Mouse (Mus musculus): Measurements from ENCODE around the gene Cd300lb. TPM values are rescaled to one million over a fixed set of nuclear protein-coding genes. Genes with fewer than 3 reads are reported as not detected.
A peak's percentile ranks its signal among the peaks of the same experiment; 100 is the strongest.

Gene Cd300lb
- polyA plus RNA-seq, 1 experiment from 2014 or later: 0.30 TPM

DNA sequence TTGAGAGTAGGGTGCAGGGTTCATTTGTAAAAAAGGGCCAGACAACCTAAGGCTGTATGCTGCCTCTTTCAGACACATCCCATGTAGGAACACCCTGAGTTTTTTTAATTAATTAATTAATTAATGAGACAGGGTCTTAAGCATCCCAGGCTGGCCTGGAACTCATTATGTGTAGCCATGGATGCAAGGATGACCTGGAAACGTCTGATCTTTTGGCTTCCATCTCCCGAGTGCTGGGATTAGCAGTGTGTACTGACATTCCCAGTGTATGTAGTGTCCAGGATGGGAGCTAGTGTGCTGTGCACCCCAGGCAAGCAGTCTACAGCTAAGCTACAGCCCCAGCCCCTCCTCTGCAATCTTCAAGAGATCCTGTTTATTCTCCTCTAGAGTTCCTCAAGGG lies 57.6 kb downstream of the Cd300lb start:
- no peak overlapping the region for H3K4me3 ChIP-seq (ENCODE audit: low read depth, low read length)
- H3K9ac ChIP-seq (ENCODE audit: low read length): no peak overlapping the region
- WGBS: 44% methylated on average over 2 of the region's 2 CpGs
- no peak overlapping the region for H3K4me2 ChIP-seq
- peaks cover 18% of the 10 kb centered on the region for H3K4me1 ChIP-seq (ENCODE audit: control insufficient read depth, insufficient read depth, low read length)
- peak; percentile 79 for DNase-seq (ENCODE audit: low spot score, missing footprints)
- no peak overlapping the region for H3K27ac ChIP-seq (ENCODE audit: low read depth, low read length)
- ATAC-seq (ENCODE audit: low FRiP score): no peak
- no peaks in the 10 kb centered on the region for H3K27me3 ChIP-seq (ENCODE audit: control insufficient read depth, insufficient read depth, low read length)
- no peaks in the 10 kb centered on the region for H3K9me3 ChIP-seq (ENCODE audit: control insufficient read depth, low read length)
- H3K36me3 ChIP-seq (ENCODE audit: control insufficient read depth, insufficient read depth, low read length): no peaks in the 10 kb centered on the region

DNA sequence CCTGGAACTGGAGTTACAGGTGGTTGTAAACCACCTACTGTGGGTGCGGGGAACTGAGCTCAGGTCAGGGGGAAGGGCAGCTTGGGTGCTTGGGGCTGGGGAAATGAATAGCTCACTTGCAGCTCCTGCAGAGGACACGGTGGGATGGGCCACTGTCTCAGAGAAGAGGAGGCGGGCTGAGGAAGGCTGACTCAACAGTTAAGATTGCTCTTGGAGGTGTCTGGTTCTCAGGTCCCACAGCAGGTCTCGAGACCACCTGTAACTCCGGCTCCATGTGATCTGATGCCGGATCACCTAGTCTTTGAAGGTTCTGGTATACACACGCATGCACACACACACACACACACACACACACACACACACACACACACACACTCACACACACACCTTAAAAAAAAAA lies 58.0 kb downstream of the Cd300lb start:
- H3K27ac ChIP-seq (ENCODE audit: low read depth, low read length): no peak overlapping the region
- H3K27me3 ChIP-seq (ENCODE audit: control insufficient read depth, insufficient read depth, low read length): no peaks in the 10 kb centered on the region
- H3K36me3 ChIP-seq (ENCODE audit: control insufficient read depth, insufficient read depth, low read length): no peaks in the 10 kb centered on the region
- 58% methylated on average over 7 of the region's 7 CpGs for WGBS
- peaks cover 18% of the 10 kb centered on the region for H3K4me1 ChIP-seq (ENCODE audit: control insufficient read depth, insufficient read depth, low read length)
- no peaks in the 10 kb centered on the region for H3K9me3 ChIP-seq (ENCODE audit: control insufficient read depth, low read length)
- DNase-seq (ENCODE audit: low spot score, missing footprints) (peak; percentile 78), ATAC-seq (ENCODE audit: low FRiP score) (no peak)
- H3K4me2 ChIP-seq: no peak overlapping the region
- no peak overlapping the region for H3K9ac ChIP-seq (ENCODE audit: low read length)
- no peak overlapping the region for H3K4me3 ChIP-seq (ENCODE audit: low read depth, low read length)

- peaks cover 18% of the 10 kb centered on the region for H3K4me1 ChIP-seq (ENCODE audit: control insufficient read depth, insufficient read depth, low read length)
These were observed 58.8 kb downstream of the Cd300lb start for GRCm38 (mm10) chr11:114875301-114875801.

GRCm38 (mm10) chr11:114874226-114875145 lies 59.7 kb downstream of the Cd300lb start:
- H3K4me1 ChIP-seq (ENCODE audit: control insufficient read depth, insufficient read depth, low read length): peaks cover 18% of the 10 kb centered on the region
- WGBS: 55% methylated on average over 9 of the region's 9 CpGs

More at GRCm38 (mm10) chr11:114875301-114875801, 58.8 kb downstream of the Cd300lb start:
- Histone ChIP-seq H3K9ac (ENCODE audit: low read length) (0 out of 2 replicates have a peak overlapping the region, but pooled peaks have one; percentile 16), H3K36me3 (ENCODE audit: control insufficient read depth, insufficient read depth, low read length) (no peaks in the 10 kb centered on the region), H3K9me3 (ENCODE audit: control insufficient read depth, low read length) (no peaks in the 10 kb centered on the region), H3K4me3 (ENCODE audit: low read depth, low read length) (no peak overlapping the region), H3K27ac (ENCODE audit: low read depth, low read length) (no peak overlapping the region), H3K4me2 (no peak overlapping the region), H3K27me3 (ENCODE audit: control insufficient read depth, insufficient read depth, low read length) (no peaks in the 10 kb centered on the region)
- DNase-seq (ENCODE audit: low spot score, missing footprints) (peak; percentile 85), ATAC-seq (ENCODE audit: low FRiP score) (no peak)
- 11% methylated on average over 9 of the region's 9 CpGs for WGBS

DNA sequence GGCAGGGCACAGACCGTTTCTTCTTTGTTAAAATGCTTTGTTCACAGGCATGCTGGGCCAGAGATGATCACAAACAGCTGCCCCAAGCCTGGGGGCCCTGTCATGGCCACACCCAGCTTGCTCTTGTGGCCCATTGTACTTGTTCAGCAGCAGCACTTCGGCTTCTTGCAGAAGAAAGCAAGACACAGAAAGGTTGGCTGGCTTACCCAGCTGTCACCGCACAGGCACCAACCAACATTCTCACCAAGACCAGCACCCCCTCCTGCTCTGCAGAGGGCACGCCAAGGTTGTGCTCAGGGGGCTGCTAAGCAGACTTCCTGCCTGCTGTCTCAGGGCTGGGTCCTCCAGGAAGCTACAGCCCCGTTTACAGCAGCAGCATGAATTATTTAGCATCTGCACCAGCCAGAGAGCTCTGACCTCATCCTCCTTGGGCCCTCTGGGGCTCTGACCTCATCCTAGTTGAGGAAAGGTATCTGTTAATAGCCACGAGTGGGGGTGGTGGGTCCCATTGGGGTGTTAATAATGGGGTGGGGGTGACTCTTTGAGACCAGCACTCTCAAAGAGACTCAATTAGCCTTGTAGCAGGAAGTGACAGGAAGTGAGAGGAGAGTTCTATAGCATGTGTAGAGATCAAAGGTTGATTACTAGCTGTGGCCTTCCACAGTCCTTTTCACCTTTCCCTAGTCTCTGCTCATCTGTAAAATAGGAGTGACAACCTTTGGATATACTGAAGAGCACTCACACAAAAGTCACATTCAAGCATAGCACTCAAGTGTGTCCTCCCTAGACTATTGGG lies 61.0 kb downstream of the Cd300lb start:
- Histone ChIP-seq H3K9ac (ENCODE audit: low read length) (peak overlapping the region; percentile 20; the same call in 1 of the 2 replicates), H3K4me2 (no peak overlapping the region), H3K4me1 (ENCODE audit: control insufficient read depth, insufficient read depth, low read length) (peaks cover 18% of the 10 kb centered on the region), H3K9me3 (ENCODE audit: control insufficient read depth, low read length) (no peaks in the 10 kb centered on the region), H3K27me3 (ENCODE audit: control insufficient read depth, insufficient read depth, low read length) (no peaks in the 10 kb centered on the region), H3K36me3 (ENCODE audit: control insufficient read depth, insufficient read depth, low read length) (no peaks in the 10 kb centered on the region), H3K27ac (ENCODE audit: low read depth, low read length) (peak overlapping the region; percentile 44; the same call in 1 of the 2 replicates), H3K4me3 (ENCODE audit: low read depth, low read length) (no peak overlapping the region)
- WGBS: 25% methylated on average over 6 of the region's 6 CpGs
- peak; percentile 86 for DNase-seq (ENCODE audit: low spot score, missing footprints)
- peak; percentile 49; the same call in 1 of the 2 replicates for ATAC-seq (ENCODE audit: low FRiP score)

More at GRCm38 (mm10) chr11:114874226-114875145, 59.7 kb downstream of the Cd300lb start:
- H3K4me2 ChIP-seq: no peak overlapping the region
- no peak overlapping the region for H3K4me3 ChIP-seq (ENCODE audit: low read depth, low read length)
- no peaks in the 10 kb centered on the region for H3K36me3 ChIP-seq (ENCODE audit: control insufficient read depth, insufficient read depth, low read length)
- no peak overlapping the region for H3K9ac ChIP-seq (ENCODE audit: low read length)
- H3K9me3 ChIP-seq (ENCODE audit: control insufficient read depth, low read length): no peaks in the 10 kb centered on the region
- ATAC-seq (ENCODE audit: low FRiP score) (no peak; the same call in 1 of the 2 replicates), DNase-seq (ENCODE audit: low spot score, missing footprints) (peak; percentile 73)
- no peak overlapping the region for H3K27ac ChIP-seq (ENCODE audit: low read depth, low read length)
- no peaks in the 10 kb centered on the region for H3K27me3 ChIP-seq (ENCODE audit: control insufficient read depth, insufficient read depth, low read length)

Other genes starting within 250 kb of the Cd300lb start
- gene Dnaic2, start 207.0 kb downstream of the Cd300lb start, polyA plus RNA-seq (2014; fragmentation: Nextera tagmentation; extraction: Ambion mirVana): 1.2 and 1.3 TPM in 2 replicates
- gene Kif19a, start 169.0 kb downstream of the Cd300lb start, polyA plus RNA-seq (2014; fragmentation: Nextera tagmentation; extraction: Ambion mirVana): 0.61 and 0.94 TPM in 2 replicates
- gene Btbd17, start 138.4 kb downstream of the Cd300lb start, polyA plus RNA-seq (2014; fragmentation: Nextera tagmentation; extraction: Ambion mirVana): 65.3 and 70.2 TPM in 2 replicates
- 0.12 TPM in 1 of 2 replicates, not detected in the other for gene Gpr142, start 135.5 kb downstream of the Cd300lb start, polyA plus RNA-seq (2014; fragmentation: Nextera tagmentation; extraction: Ambion mirVana)
- 8.9 and 10.7 TPM in 2 replicates for gene Gprc5c, start 83.2 kb downstream of the Cd300lb start, polyA plus RNA-seq (2014; fragmentation: Nextera tagmentation; extraction: Ambion mirVana)
- 0.79 and 1.1 TPM in 2 replicates for gene Cd300a, start 44.3 kb downstream of the Cd300lb start, polyA plus RNA-seq (2014; fragmentation: Nextera tagmentation; extraction: Ambion mirVana)
- gene Cd300c, start 34.8 kb upstream of the Cd300lb start, polyA plus RNA-seq (2014; fragmentation: Nextera tagmentation; extraction: Ambion mirVana): not detected in 2 replicates
- 0.08 and 0.16 TPM in 2 replicates for gene Cd300ld, start 55.5 kb upstream of the Cd300lb start, polyA plus RNA-seq (2014; fragmentation: Nextera tagmentation; extraction: Ambion mirVana)
- 0.64 and 1.4 TPM in 2 replicates for gene Cd300c2, start 67.5 kb upstream of the Cd300lb start, polyA plus RNA-seq (2014; fragmentation: Nextera tagmentation; extraction: Ambion mirVana)
- gene Cd300ld2, start 81.8 kb upstream of the Cd300lb start, polyA plus RNA-seq (2014; fragmentation: Nextera tagmentation; extraction: Ambion mirVana): not detected in 2 replicates
- gene Cd300ld4, start 92.6 kb upstream of the Cd300lb start, polyA plus RNA-seq (2014; fragmentation: Nextera tagmentation; extraction: Ambion mirVana): not detected in 2 replicates
- not detected in 2 replicates for gene Cd300ld5, start 103.4 kb upstream of the Cd300lb start, polyA plus RNA-seq (2014; fragmentation: Nextera tagmentation; extraction: Ambion mirVana)
- gene Cd300ld3, start 114.0 kb upstream of the Cd300lb start, polyA plus RNA-seq (2014; fragmentation: Nextera tagmentation; extraction: Ambion mirVana): not detected in 2 replicates
- not detected in 2 replicates for gene Cd300e, start 127.8 kb upstream of the Cd300lb start, polyA plus RNA-seq (2014; fragmentation: Nextera tagmentation; extraction: Ambion mirVana)
- 0.61 and 0.69 TPM in 2 replicates for gene Rab37, start 157.0 kb upstream of the Cd300lb start, polyA plus RNA-seq (2014; fragmentation: Nextera tagmentation; extraction: Ambion mirVana)
- gene Cd300lf, start 199.6 kb upstream of the Cd300lb start, polyA plus RNA-seq (2014; fragmentation: Nextera tagmentation; extraction: Ambion mirVana): not detected in 2 replicates
- 26.8 and 32.0 TPM in 2 replicates for gene Slc9a3r1, start 229.0 kb upstream of the Cd300lb start, polyA plus RNA-seq (2014; fragmentation: Nextera tagmentation; extraction: Ambion mirVana)